Mouse (Mus musculus) heart, postnatal 36 days (tissue): ENCODE measurements around the gene B020004J07Rik. TPM values are rescaled to one million over a fixed set of nuclear protein-coding genes. Genes with fewer than 3 reads are reported as not detected.
"Not testable (repeated sequence)": the region's sequence is repeated elsewhere in the genome, so short reads cannot be mapped to it uniquely, and the experiment has no call there.

ENCODE experiments used
- DNase-seq, 2 experiments: peaks; one replicate each; pipeline ENCODE4 v3.0.0; 2021 to 2022
- intact Hi-C: fragments of 180-260 bp; cut with DNase I; formaldehyde crosslinking; loops from one replicate; pipeline ENCODE4 v1.15.1; 2025
- total RNA-seq, 2 experiments: library from RNA; stranded (reverse); gene quantifications; 2 replicates each; pipeline ENCODE4 v1.2.3; 2021

B020004J07Rik gene
- not detected for total RNA-seq

DNA sequence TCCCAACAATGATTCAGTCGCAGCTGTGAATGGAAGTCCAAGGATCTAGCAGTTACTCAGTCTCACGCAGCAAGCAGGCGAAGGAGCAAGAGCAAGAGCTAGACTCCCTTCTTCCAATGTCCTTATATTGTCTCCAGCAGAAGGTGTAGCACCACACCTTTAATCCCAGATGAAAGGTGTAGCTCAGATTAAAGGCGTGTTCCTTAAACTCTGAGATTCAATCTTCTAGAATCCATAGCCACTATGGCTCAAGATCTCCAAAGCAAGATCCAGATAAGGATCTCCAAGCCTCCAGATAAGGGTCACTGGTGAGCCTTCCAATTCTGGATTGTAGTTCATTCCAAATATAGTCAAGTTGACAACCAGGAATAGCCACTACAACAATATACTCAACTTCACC is at the start of gene B020004J07Rik:
Gene B020004J07Rik, minus strand, starts transcription at position 101 of the 400 bp plus-strand sequence.
- DNase-seq, intact Hi-C loops: not testable (repeated sequence)

DNA sequence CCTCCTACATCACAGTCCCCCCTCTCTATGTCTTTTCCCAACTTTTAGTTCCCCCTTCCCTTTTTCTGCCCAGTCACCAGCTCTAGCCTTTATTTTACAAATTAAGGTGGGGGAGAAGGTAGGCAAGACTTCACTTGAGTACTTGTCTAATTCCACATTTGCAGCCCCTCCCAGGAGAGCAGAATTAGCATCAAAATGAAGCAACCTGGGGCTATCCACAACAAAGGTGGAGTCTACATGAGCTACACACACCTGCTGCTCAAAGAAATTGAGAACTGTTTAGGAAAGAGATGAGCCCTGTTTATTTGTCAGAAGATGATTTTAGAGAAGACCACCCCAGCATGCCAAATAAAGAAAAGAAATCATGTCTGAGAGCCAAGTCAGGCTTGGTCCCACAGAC is 45.6 kb upstream of the B020004J07Rik start:
- intact Hi-C loops = no loop called here

DNA sequence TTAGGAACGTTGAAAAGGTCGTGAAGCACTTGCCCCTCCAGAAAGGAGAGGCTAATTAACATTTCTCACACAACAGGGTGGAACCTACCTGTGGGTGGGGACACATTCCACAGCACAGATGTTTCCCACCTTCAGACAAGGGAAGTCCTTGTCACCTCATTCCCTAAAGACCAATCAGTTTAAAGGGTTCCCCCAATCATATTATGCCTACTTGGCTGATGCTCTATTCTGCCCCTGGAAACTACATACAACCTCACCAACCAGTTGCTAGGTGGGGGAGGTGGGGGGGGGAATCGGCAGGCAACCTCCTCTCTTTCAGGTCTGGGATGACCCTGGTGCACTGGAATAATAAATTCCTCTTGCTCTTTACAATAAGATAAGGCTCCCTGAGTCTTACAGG is 39.8 kb upstream of the B020004J07Rik start:
- intact Hi-C loops = no loop called here
- DNase-seq = no peak

More for the DNA sequence above, 45.6 kb upstream of the B020004J07Rik start:
- DNase-seq = no peak

DNA sequence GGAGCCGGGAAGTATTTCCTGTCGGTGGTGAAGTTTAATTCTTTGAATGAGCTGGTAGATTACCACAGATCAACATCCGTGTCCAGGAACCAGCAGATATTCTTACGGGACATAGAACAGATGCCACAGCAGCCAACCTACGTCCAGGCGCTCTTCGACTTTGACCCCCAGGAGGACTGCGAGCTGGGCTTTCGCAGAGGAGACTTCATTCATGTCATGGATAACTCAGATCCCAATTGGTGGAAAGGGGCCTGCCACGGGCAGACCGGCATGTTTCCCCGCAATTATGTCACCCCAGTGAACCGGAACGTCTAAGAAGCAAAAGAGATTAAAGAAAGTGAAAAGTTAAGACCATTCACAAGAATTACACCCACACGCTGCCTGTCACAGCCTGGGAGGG is 31.9 kb upstream of the B020004J07Rik start:
- DNase-seq = not testable (repeated sequence)
- intact Hi-C loops = loop anchor here (2.0 kb wide), 1 partner anchor 17 kb away; no protein-coding TSS in a partner anchor

DNA sequence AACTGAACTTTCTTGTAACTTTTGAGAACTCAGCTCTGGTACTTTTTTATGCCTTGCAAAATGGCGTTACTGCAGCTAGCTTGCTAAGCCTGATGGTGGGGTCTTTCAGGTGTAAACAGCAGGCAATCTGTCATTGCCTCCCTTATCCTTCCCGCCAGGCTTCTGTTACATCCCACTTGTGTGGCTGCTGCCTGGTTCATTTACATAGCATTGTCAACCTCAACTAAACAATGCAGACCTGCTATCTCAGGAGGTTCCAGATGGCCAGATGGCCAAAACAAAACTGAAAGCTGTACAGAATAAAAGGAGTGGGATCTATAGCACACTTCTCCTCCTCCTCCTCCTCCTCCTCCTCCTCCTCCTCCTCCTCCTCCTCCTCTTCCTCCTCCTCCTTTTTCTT is 28.2 kb upstream of the B020004J07Rik start:
- intact Hi-C loops, DNase-seq: not testable (repeated sequence)

DNA sequence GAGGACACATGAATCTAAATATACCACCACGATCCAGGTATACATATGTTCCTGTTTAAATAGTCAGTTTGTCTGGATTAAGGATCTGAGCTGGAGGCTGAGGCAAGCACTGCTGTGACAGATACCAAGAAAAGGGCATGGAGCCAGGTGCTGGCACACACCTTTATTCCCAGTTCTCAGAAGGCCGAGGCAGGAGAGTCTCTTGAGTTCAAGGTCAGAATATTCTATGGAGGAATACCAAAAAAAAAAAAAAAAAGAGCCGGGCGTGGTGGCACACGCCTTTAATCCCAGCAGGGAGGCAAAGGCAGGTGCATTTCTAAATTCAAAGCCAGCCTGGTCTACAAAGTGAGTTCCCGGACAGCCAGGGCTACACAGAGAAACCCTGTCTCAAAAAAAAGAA is 18.5 kb upstream of the B020004J07Rik start:
- intact Hi-C loops = no loop called here
- no peak for DNase-seq

DNA sequence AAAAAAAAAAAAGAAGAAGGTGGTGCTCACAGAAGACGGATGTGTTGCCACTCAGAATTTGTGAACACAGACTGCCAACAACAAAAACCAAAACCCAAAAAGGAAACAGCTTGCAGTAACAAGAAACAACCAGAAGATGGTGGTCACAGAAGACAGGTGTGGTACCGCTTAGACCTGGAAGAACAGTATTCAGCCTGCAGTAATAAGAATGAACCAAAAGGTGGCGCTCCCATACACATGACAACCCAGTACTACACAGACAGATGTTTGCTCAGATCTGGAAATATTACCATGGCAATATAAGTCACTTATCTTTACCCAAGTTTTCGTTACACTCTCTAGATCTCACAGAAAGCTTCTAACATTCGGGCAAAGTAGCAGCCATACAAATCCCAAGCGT is 17.1 kb upstream of the B020004J07Rik start:
- intact Hi-C loops = no loop called here
- no peak for DNase-seq

DNA sequence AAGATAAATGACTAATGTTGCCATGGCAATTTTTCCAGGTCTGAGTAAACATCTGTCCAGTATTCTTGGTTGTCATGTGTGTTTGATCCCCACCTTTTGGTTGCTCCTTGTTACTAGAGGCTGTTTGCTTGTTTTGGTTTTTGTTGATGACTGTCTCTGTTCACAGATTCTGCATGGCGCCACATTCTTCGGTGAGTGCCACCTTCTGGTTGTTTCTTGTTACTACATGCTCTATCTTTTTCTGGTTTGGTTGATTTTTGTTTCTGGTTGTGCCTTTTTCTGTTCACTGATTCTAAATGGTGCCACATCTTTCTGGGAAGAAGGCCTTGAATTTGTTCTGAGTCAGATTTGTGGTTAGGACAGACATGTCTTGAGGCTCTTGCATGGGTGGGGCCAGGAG is 7.1 kb upstream of the B020004J07Rik start:
- DNase-seq = no peak
- intact Hi-C loops = no loop called here

Other genes starting within 250 kb of the B020004J07Rik start
- gene Leprot, start 196.3 kb downstream of the B020004J07Rik start, total RNA-seq = 10 to 100 TPM; 30.0 to 30.1 TPM
- gene Lepr, start 126.6 kb downstream of the B020004J07Rik start, total RNA-seq = 1 to 10 TPM; 3.5 to 4.5 TPM
- gene C130073F10Rik, start 49.8 kb upstream of the B020004J07Rik start, total RNA-seq = not detected
- not detected for gene Gm12800, start 65.1 kb upstream of the B020004J07Rik start, total RNA-seq
- not detected for gene Gm12794, start 96.4 kb upstream of the B020004J07Rik start, total RNA-seq
- gene Gm12790, start 137.0 kb upstream of the B020004J07Rik start, total RNA-seq = not detected
- not detected for gene Gm12789, start 142.6 kb upstream of the B020004J07Rik start, total RNA-seq
- 10 to 100 TPM; 19.9 to 30.2 TPM for gene Pde4b, start 243.5 kb upstream of the B020004J07Rik start, total RNA-seq